Mouse (Mus musculus) gastrocnemius, adult 2 months (tissue): Measurements from ENCODE around the gene Zswim8. TPM values are rescaled to one million over a fixed set of nuclear protein-coding genes. Genes with fewer than 3 reads are reported as not detected.

Experiments
- DNase-seq: peaks from one replicate; pipeline ENCODE4 v3.0.0; 2022
- H3K27ac ChIP-seq: fragments of 200-600 bp; 2 replicates; pipeline ENCODE4 v1.8.1; 2022; ENCODE audit warnings: mild to moderate bottlenecking
- H3K4me3 ChIP-seq: fragments of 200-600 bp; 2 replicates; pipeline ENCODE4 v1.8.1; 2022; ENCODE audit warnings: mild to moderate bottlenecking, moderate library complexity
- CTCF ChIP-seq: fragments of 200-600 bp; IDR thresholded peaks from 2 replicates; pipeline ENCODE4 v1.8.1; 2022; ENCODE audit warnings: antibody characterized with exemption, mild to moderate bottlenecking, moderate library complexity
- intact Hi-C: fragments of 180-260 bp; cut with DNase I; formaldehyde crosslinking; loops from one replicate; pipeline ENCODE4 v1.15.1; 2025
- microRNA-seq: library from miRNA; unstranded; fragments of <30 nt; microRNA quantifications from one replicate; pipeline ENCODE4 v1.2.0, GENCODE M21; 2021
- total RNA-seq, 2 experiments: library from RNA; stranded (reverse); gene quantifications; 2 replicates each; pipeline ENCODE4 v1.2.3; 2021

Zswim8 gene
- total RNA-seq, 2 experiments from 2014 or later: 35.0 to 37.0 TPM

GRCm38 (mm10) chr14:20771941-20772340, 64.6 kb downstream of the Zswim8 start:
- no peak overlapping the region for H3K4me3 ChIP-seq
- DNase-seq: no peak
- intact Hi-C loops: no loop called here
- H3K27ac ChIP-seq: peak overlapping the region; percentile 73
- TF ChIP-seq CTCF: no peak

GRCm38 (mm10) chr14:20772808-20773207, 65.5 kb downstream of the Zswim8 start:
- Histone ChIP-seq H3K4me3 (no peak overlapping the region), H3K27ac (peak overlapping the region; percentile 73)
- TF ChIP-seq CTCF: no peak
- intact Hi-C loops: no loop called here
- no peak for DNase-seq

Small RNA genes lying within 50 kb of the gene (microRNA-seq; reads per million reads assigned to microRNA genes)
- not detected for gene Mir6946

Other genes with a start within 250 kb of the Zswim8 start
- 10 to 100 TPM; 38.8 to 66.8 TPM for gene Anxa7, start 227.4 kb upstream of the Zswim8 start, total RNA-seq
- gene Mss51, start 210.7 kb upstream of the Zswim8 start, total RNA-seq: 100 to 1,000 TPM in 1 of 2 experiments, 10 to 100 TPM in 1; 78.1 to 157 TPM
- gene Ppp3cb, start 161.0 kb upstream of the Zswim8 start, total RNA-seq: 100 to 1,000 TPM; 170 to 204 TPM
- 1 to 10 TPM; 4.9 to 6.3 TPM for gene Usp54, start 66.5 kb upstream of the Zswim8 start, total RNA-seq
- gene Myoz1, start 51.0 kb upstream of the Zswim8 start, total RNA-seq: 1,000 to 10,000 TPM; 2,377 to 3,782 TPM
- 100 to 1,000 TPM; 142 to 187 TPM for gene Synpo2l, start 39.2 kb upstream of the Zswim8 start, total RNA-seq
- 10 to 100 TPM; 73.8 to 76.3 TPM for gene Sec24c, start 33.2 kb upstream of the Zswim8 start, total RNA-seq
- 1 to 10 TPM; 1.9 to 3.3 TPM for gene Fut11, start 12.6 kb upstream of the Zswim8 start, total RNA-seq
- gene Chchd1, start 4.5 kb upstream of the Zswim8 start, total RNA-seq: 100 to 1,000 TPM; 120 to 152 TPM
- 1 to 10 TPM; 6.2 to 7.1 TPM for gene Ndst2, start 27.0 kb downstream of the Zswim8 start, total RNA-seq
- gene Camk2g, start 86.5 kb downstream of the Zswim8 start, total RNA-seq: 100 to 1,000 TPM; 162 to 163 TPM
- 10 to 100 TPM; 17.2 to 28.5 TPM for gene Plau, start 129.1 kb downstream of the Zswim8 start, total RNA-seq
- gene Vcl, start 221.8 kb downstream of the Zswim8 start, total RNA-seq: 10 to 100 TPM; 60.0 to 79.2 TPM